Mouse (Mus musculus) MEL (cell line): ENCODE results near the gene Cd209e. TPM values are rescaled to one million over a fixed set of nuclear protein-coding genes. Genes with fewer than 3 reads are reported as not detected.
"Not testable (repeated sequence)": the region's sequence is repeated elsewhere in the genome, so short reads cannot be mapped to it uniquely, and the experiment has no call there.

Experiments
- DNase-seq: peaks from one replicate; pipeline ENCODE4 v3.0.0; 2011; ENCODE audit warnings: low read depth, low spot score
- H3K27ac ChIP-seq: 2 replicates; pipeline ENCODE4 v1.5.1; 2012; ENCODE audit warnings: low read depth, mild to moderate bottlenecking, control low read depth, low read length, moderate library complexity; ENCODE audit not compliant: control insufficient read depth
- H3K27me3 ChIP-seq, 2 experiments: fragments of 150-350 bp in 1 of 2; sonication (generic) in 1 of 2; 2 replicates each; pipeline ENCODE4 v1.6.1; 2012; ENCODE audit warnings: low read length in 2 of 2, mild to moderate bottlenecking in 2 of 2, improper control_type of control experiment in 1 of 2, moderate library complexity in 1 of 2; ENCODE audit not compliant: insufficient read depth in 2 of 2, control insufficient read depth in 1 of 2
- H3K36me3 ChIP-seq, 2 experiments: 2 replicates each; pipeline ENCODE4 v1.6.1; 2012 to 2014; ENCODE audit warnings: low read length in 2 of 2, improper control_type of control experiment in 1 of 2, inconsistent platforms in 1 of 2, mild to moderate bottlenecking in 1 of 2; ENCODE audit not compliant: insufficient read depth in 2 of 2, control insufficient read depth in 1 of 2
- H3K4me1 ChIP-seq, 2 experiments: fragments of 150-350 bp in 1 of 2; sonication (generic) in 1 of 2; 2 replicates each; pipeline ENCODE4 v1.6.1; 2012; ENCODE audit warnings: low read length in 2 of 2, improper control_type of control experiment in 1 of 2, mild to moderate bottlenecking in 1 of 2; ENCODE audit not compliant: insufficient read depth in 2 of 2, control insufficient read depth in 1 of 2
- H3K4me3 ChIP-seq, 2 experiments: fragments of 150-350 bp in 1 of 2; sonication (generic) in 1 of 2; 2 replicates each; pipeline ENCODE4 v1.5.1; 2012; ENCODE audit warnings: low read depth in 2 of 2, low read length in 2 of 2, mild to moderate bottlenecking in 2 of 2, moderate library complexity in 2 of 2, control low read depth in 1 of 2, improper control_type of control experiment in 1 of 2; ENCODE audit not compliant: control insufficient read depth in 1 of 2, insufficient read depth in 1 of 2
- H3K79me2 ChIP-seq: 2 replicates; pipeline ENCODE4 v1.6.1; 2012; ENCODE audit warnings: mild to moderate bottlenecking, low read length, moderate library complexity; ENCODE audit not compliant: control insufficient read depth, poor library complexity, insufficient read depth
- H3K9ac ChIP-seq: 2 replicates; pipeline ENCODE4 v1.6.1; 2012; ENCODE audit warnings: low read depth, mild to moderate bottlenecking, control low read depth, low read length, moderate library complexity; ENCODE audit not compliant: control insufficient read depth, poor library complexity, severe bottlenecking
- H3K9me3 ChIP-seq: fragments of 150-350 bp; sonication (generic); replicated peaks from 2 replicates; pipeline ENCODE4 v1.6.1; 2012; ENCODE audit warnings: mild to moderate bottlenecking, low read length, improper control_type of control experiment, moderate library complexity; ENCODE audit not compliant: insufficient read depth
- MXI1 ChIP-seq: IDR thresholded peaks from 2 replicates; pipeline ENCODE4 v1.6.1; 2011; ENCODE audit warnings: mild to moderate bottlenecking, low read depth, low read length, improper control_type of control experiment
- MYC ChIP-seq: IDR thresholded peaks from 2 replicates; pipeline ENCODE4 v1.6.1; 2011; ENCODE audit warnings: low read depth, mild to moderate bottlenecking, low read length, improper control_type of control experiment, moderate library complexity
- USF1 ChIP-seq: IDR thresholded peaks from 2 replicates; pipeline ENCODE4 v1.6.1; 2014; ENCODE audit warnings: low read depth, mild to moderate bottlenecking, inconsistent platforms, low read length, improper control_type of control experiment, moderate library complexity
- polyA plus RNA-seq, 2 experiments: library from polyadenylated mRNA; stranded (reverse) in 1 of 2; unstranded in 1 of 2; fragments of >175 nt in 1 of 2; fragments of >200 nt in 1 of 2; gene quantifications; 2 replicates each; pipeline versions ENCODE4 v1.2.1 to v1.2.4; 2012; ENCODE audit warnings: low replicate concordance in 2 of 2, low read depth in 1 of 2; ENCODE audit not compliant: insufficient read length in 2 of 2, insufficient read depth in 1 of 2, missing spikeins in 1 of 2
- total RNA-seq: library from RNA; depleted of rRNA; stranded (reverse); fragments of 300-350 nt; gene quantifications from 2 replicates; pipeline ENCODE4 v1.2.3, GENCODE M21; 2012; rRNA removed

Cd209e gene
- total and polyA plus RNA-seq, 3 experiments = not detected

- Histone ChIP-seq H3K79me2 (no peaks in the 10 kb centered on the region), H3K4me3 (no peak overlapping the region), H3K27ac (no peak overlapping the region), H3K9me3 (no peaks in the 10 kb centered on the region), H3K9ac (no peak overlapping the region), H3K4me1 (no peaks in the 10 kb centered on the region), H3K36me3 (no peaks in the 10 kb centered on the region), H3K27me3 (no peaks in the 10 kb centered on the region)
- no peak for TF ChIP-seq MXI1
- DNase-seq = no peak
Measured at GRCm38 (mm10) chr8:3876121-3876520, 22.0 kb upstream of the Cd209e start.

GRCm38 (mm10) chr8:3862736-3863135 is 8.6 kb upstream of the Cd209e start:
- not testable (repeated sequence) for H3K79me2 ChIP-seq, H3K27ac ChIP-seq, H3K36me3 ChIP-seq, H3K9ac ChIP-seq, DNase-seq, H3K4me1 ChIP-seq, H3K27me3 ChIP-seq, H3K9me3 ChIP-seq, H3K4me3 ChIP-seq

DNA sequence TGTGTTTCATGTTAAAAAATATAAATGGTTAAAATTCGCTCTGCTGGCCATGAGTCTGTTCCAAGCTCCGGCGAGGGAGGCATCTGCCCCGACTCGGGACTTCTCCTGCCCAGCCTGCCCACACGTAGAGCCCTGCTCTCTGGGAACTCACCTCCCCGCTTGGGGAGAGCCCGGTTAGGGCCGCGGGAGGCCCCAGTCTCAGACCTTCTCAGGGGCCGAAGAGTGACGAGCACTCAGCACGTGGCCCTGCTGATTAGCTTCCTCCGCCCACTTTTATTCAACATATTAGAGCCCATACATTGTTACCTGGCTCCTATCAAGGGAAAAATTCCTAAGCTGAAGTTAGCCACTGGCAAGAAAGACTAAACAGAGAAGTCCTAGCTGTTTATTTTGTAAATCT is 51.0 kb downstream of the Cd209e start:
- H3K27ac ChIP-seq = no peak overlapping the region
- TF ChIP-seq MYC (no peak), USF1 (0 out of 2 replicates have a peak, but pooled peaks have one; percentile 15)
- H3K36me3 ChIP-seq = no peaks in the 10 kb centered on the region
- no peak overlapping the region for H3K9ac ChIP-seq
- H3K27me3 ChIP-seq = no peaks in the 10 kb centered on the region
- no peaks in the 10 kb centered on the region for H3K4me1 ChIP-seq
- DNase-seq = peak; percentile 84
- no peaks in the 10 kb centered on the region for H3K79me2 ChIP-seq
- no peaks in the 10 kb centered on the region for H3K9me3 ChIP-seq
- no peak overlapping the region for H3K4me3 ChIP-seq

Other genes with a start within 250 kb of the Cd209e start
- 60.6 and 68.1 TPM in 2 replicates for gene Xab2, start 233.0 kb downstream of the Cd209e start, total RNA-seq
- gene Xab2, start 233.0 kb downstream of the Cd209e start, polyA plus RNA-seq = 10 to 100 TPM; 54.8 to 90.4 TPM
- 52.8 and 58.7 TPM in 2 replicates for gene Pet100, start 232.8 kb downstream of the Cd209e start, total RNA-seq
- gene Pet100, start 232.8 kb downstream of the Cd209e start, polyA plus RNA-seq = 10 to 100 TPM in 1 of 2 experiments, not detected in 1; 64.2 TPM
- 0.29 and 0.54 TPM in 2 replicates for gene Pcp2, start 228.8 kb downstream of the Cd209e start, total RNA-seq
- gene Pcp2, start 228.8 kb downstream of the Cd209e start, polyA plus RNA-seq = under 1 TPM in 1 of 2 experiments, not detected in 1; 0.35 TPM
- gene Stxbp2, start 223.4 kb downstream of the Cd209e start, total RNA-seq = 81.1 and 82.1 TPM in 2 replicates
- gene Stxbp2, start 223.4 kb downstream of the Cd209e start, polyA plus RNA-seq = 100 to 1,000 TPM; 117 to 186 TPM
- gene Retn, start 198.5 kb downstream of the Cd209e start, total RNA-seq = 0.23 and 0.33 TPM in 2 replicates
- 1 to 10 TPM in 1 of 2 experiments, not detected in 1; 1.1 TPM for gene Retn, start 198.5 kb downstream of the Cd209e start, polyA plus RNA-seq
- not detected in 2 replicates for gene Mcemp1, start 188.6 kb downstream of the Cd209e start, total RNA-seq
- gene Mcemp1, start 188.6 kb downstream of the Cd209e start, polyA plus RNA-seq = not detected
- gene Fcor, start 181.9 kb downstream of the Cd209e start, total RNA-seq = 0.59 TPM in 1 of 2 replicates, not detected in the other
- gene Fcor, start 181.9 kb downstream of the Cd209e start, polyA plus RNA-seq = under 1 TPM in 1 of 2 experiments, not detected in 1; 0.84 TPM
- gene Trappc5, start 178.0 kb downstream of the Cd209e start, total RNA-seq = 41.9 and 48.6 TPM in 2 replicates
- 10 to 100 TPM in 1 of 2 experiments, not detected in 1; 43.0 TPM for gene Trappc5, start 178.0 kb downstream of the Cd209e start, polyA plus RNA-seq
- not detected in 2 replicates for gene Fcer2a, start 160.1 kb downstream of the Cd209e start, total RNA-seq
- under 1 TPM in 1 of 2 experiments, not detected in 1; 0.07 TPM for gene Fcer2a, start 160.1 kb downstream of the Cd209e start, polyA plus RNA-seq
- not detected in 2 replicates for gene Clec4g, start 133.7 kb downstream of the Cd209e start, total RNA-seq
- not detected for gene Clec4g, start 133.7 kb downstream of the Cd209e start, polyA plus RNA-seq
- gene Cd209a, start 105.3 kb downstream of the Cd209e start, total RNA-seq = not detected in 2 replicates
- gene Cd209a, start 105.3 kb downstream of the Cd209e start, polyA plus RNA-seq = not detected
- gene Cd209d, start 24.2 kb upstream of the Cd209e start, total RNA-seq = not detected in 2 replicates
- not detected for gene Cd209d, start 24.2 kb upstream of the Cd209e start, polyA plus RNA-seq
- gene Cd209b, start 72.5 kb upstream of the Cd209e start, total RNA-seq = not detected in 2 replicates
- gene Cd209b, start 72.5 kb upstream of the Cd209e start, polyA plus RNA-seq = not detected
- gene Cd209c, start 100.4 kb upstream of the Cd209e start, total RNA-seq = 0.39 and 0.50 TPM in 2 replicates
- under 1 TPM in 1 of 2 experiments, not detected in 1; 0.36 TPM for gene Cd209c, start 100.4 kb upstream of the Cd209e start, polyA plus RNA-seq